Mouse (Mus musculus) E14TG2a.4 (cell line): ENCODE results near the gene Lingo3.

Source experiments
- H3K27me3 ChIP-seq: 2 replicates; pipeline ENCODE4 v1.6.1; 2014; ENCODE audit warnings: low read length, control low read depth; ENCODE audit not compliant: insufficient read depth
- H3K36me3 ChIP-seq: 2 replicates; pipeline ENCODE4 v1.6.1; 2014; ENCODE audit warnings: low read length, control low read depth; ENCODE audit not compliant: insufficient read depth
- H3K4me1 ChIP-seq: replicated peaks from 2 replicates; pipeline ENCODE4 v1.6.1; 2014; ENCODE audit warnings: low read depth, low read length, control low read depth
- H3K4me3 ChIP-seq: replicated peaks from 2 replicates; pipeline ENCODE4 v1.5.1; 2014; ENCODE audit warnings: mild to moderate bottlenecking, low read length
- H3K9me3 ChIP-seq: 2 replicates; pipeline ENCODE4 v1.6.1; 2014; ENCODE audit warnings: low read length, control low read depth
- CTCF ChIP-seq: conservative IDR thresholded peaks from 2 replicates; pipeline ENCODE4 v1.5.1; 2014; ENCODE audit warnings: low read length
- NANOG ChIP-seq: IDR thresholded peaks from 2 replicates; pipeline ENCODE4 v1.6.1; 2014; ENCODE audit warnings: borderline replicate concordance, low read length, mixed read lengths
- POU5F1 ChIP-seq: IDR thresholded peaks from 2 replicates; pipeline ENCODE4 v1.6.1; 2014; ENCODE audit warnings: low read length, borderline replicate concordance

Gene Lingo3

DNA sequence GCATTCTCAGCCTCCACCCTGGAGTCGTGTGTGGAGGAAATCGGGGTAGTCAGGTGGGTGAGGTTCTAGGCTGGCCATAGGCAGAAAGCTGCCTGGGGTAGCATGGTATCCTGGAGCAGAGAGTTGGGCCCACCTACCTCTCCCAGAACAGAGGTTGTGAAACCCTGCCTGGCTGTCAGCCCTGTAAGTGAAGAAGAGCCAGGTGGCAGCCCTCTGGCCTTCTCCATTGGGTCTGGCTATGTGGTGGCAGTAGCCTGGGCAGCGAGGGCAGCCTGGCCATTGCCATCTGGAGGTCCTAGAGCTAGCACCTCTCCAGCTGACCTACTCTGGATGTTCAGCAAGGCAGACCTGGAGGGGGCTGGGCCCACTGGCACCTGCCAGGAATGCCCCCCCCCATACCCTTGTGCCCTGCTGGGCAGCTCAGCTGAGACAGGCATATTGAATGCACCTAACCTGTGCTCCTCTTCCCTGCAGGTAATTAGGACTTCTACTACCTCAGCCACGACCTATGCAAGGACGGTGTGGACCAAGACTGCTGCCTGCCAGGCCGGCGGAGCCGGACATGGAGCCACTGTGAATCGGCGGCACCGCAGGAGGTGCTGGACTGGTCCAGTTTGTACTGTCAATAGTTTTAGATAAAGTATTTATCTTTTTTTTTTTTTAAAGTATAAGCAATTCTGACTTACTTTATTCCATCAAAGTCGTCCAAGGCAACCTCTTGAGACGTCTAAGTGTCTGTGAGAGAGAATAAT, 50.6 kb downstream of the Lingo3 start:
- no peak for TF ChIP-seq CTCF
- TF ChIP-seq NANOG = no peak
- no peak for TF ChIP-seq POU5F1
- Histone ChIP-seq H3K4me1 (peaks cover 73% of the 10 kb centered on the region), H3K36me3 (peaks cover 84% of the 10 kb centered on the region), H3K27me3 (no peaks in the 10 kb centered on the region), H3K4me3 (no peak overlapping the region), H3K9me3 (no peaks in the 10 kb centered on the region)

DNA sequence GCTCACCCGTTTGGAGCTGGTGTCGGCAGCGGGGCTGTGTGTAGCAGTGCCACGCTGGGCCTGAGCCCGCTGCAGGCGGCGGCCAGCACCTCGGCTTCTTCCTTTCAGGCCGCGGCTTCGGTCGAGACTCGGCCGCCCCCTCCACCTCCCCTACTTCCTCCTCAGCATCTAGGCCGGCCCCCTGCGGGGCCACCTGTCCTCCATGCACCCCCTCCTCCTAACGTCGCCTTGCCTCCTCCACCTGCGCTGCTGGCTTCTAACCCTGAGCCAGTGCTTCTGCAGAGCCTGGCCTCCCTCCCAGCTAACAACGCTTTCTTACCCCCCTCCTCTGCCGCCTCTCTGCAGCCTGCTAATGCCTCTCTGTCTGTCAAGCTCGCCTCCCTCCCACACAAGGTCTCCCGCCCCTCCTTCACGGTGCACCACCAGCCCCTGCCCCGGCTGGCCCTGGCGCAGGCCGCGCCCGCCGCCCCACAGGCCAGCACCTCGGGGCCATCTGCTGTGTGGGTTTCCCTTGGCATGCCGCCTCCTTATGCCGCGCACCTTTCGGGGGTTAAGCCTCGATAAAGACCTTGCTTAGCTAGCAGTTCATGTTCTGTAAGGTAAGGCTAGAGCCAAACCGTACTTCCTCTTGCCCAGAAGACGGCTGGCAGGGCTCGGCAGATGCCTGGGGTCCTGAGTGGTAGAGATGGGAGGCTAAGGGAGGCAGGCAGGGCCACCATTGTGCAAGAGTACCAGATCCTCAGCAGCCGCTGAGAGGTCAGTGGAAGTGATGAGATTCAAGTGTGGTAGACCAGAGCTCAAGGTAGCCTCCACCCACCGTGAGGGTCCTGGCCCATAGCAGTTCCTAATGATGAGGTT, 51.4 kb downstream of the Lingo3 start:
- Histone ChIP-seq H3K4me1 (peaks cover 76% of the 10 kb centered on the region), H3K4me3 (peak overlapping the region; percentile 66), H3K9me3 (no peaks in the 10 kb centered on the region), H3K36me3 (peaks cover 92% of the 10 kb centered on the region), H3K27me3 (no peaks in the 10 kb centered on the region)
- TF ChIP-seq CTCF = no peak
- no peak for TF ChIP-seq NANOG
- TF ChIP-seq POU5F1 = no peak

DNA sequence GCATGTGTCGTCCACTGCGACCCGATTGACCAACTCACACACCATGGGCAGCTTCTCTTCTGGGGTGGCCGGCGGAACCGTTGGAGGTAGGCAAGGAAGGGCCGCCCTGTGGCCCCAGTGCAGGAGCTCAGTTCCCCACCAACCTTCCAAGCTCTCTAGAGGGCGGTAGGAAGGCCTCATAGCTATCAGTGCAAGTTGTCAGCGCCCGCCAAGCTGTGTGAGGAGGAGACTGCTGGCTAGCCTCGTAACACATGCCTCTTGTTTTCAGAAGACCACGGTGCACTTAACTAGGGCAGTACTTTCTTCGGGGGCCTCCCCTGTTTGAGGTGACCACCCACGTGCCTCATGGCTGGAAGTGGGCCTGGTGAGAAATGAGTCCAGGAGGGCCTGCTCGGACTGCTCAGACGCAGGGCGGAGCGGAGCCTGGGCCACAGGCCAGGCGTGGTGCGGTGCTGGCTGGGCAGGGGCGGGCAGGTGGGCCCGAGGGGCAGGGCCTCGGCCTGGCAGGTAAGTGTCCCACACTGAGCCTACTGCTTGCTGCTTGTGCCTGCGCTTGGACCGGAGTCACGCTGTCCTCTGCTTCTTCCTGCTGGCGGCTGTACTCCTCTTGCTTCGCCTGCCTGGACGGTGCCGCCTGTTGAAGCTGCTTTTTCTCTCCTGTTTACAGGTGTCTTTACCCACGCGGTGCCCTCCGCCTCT, 52.2 kb downstream of the Lingo3 start:
- Histone ChIP-seq H3K4me3 (peak overlapping the region; percentile 66), H3K27me3 (no peaks in the 10 kb centered on the region), H3K4me1 (peaks cover 71% of the 10 kb centered on the region), H3K9me3 (no peaks in the 10 kb centered on the region), H3K36me3 (peaks cover 91% of the 10 kb centered on the region)
- TF ChIP-seq POU5F1 (no peak), NANOG (no peak), CTCF (no peak)

DNA sequence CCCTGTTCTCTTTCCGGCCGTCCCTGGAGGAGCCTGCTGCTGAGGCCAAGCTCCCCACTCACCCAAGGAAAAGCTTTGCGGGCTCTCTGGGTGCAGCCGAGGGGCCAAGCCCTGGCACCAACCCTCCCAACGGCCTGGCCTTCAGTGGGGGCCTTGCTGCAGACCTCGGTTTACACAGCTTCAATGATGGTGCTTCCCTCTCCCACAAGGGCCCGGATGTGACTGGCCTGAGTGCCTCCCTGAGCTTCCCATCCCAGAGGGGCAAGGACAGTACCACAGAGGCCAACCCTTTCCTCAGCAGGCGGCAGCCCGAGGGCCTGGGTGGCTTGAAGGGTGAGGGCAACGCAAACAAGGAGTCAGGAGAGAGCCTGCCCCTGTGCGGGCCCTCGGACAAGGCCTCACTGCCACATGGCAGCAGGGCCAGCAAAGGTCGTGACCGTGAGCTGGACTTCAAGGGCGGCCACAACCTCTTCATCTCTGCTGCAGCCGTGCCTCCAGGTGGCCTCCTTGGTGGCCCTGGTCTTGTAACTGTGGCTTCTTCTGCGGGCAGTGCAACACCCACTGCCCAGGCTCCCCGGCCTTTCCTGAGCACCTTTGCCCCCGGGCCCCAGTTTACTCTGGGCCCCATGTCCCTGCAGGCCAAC, 53.0 kb downstream of the Lingo3 start:
- Histone ChIP-seq H3K36me3 (peaks cover 91% of the 10 kb centered on the region), H3K9me3 (no peaks in the 10 kb centered on the region), H3K4me1 (peaks cover 70% of the 10 kb centered on the region), H3K4me3 (peak overlapping the region; percentile 66), H3K27me3 (no peaks in the 10 kb centered on the region)
- TF ChIP-seq CTCF (no peak), POU5F1 (no peak), NANOG (no peak)

DNA sequence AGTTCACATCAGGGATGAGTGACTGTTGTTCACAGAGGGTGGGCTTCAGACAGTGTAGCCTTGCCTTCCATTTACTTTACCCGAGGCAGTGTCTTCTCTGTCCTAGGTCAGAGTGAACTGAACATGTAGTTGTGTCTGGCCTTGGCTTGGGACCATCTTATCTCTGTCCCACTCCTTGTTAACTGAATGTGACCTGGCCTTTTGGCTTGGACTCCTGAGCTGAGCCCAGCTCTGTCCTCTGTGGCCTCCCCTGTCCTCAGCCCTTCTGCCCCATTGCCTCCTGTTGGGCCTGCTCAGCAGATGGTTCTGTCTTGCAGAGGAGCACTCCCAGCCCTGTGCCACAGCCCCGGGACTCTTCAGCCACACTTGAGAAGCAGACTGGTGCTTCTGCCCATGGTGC, 56.3 kb downstream of the Lingo3 start:
- no peak overlapping the region for H3K4me3 ChIP-seq
- no peaks in the 10 kb centered on the region for H3K9me3 ChIP-seq
- no peak for TF ChIP-seq NANOG
- no peak for TF ChIP-seq POU5F1
- TF ChIP-seq CTCF = no peak

DNA sequence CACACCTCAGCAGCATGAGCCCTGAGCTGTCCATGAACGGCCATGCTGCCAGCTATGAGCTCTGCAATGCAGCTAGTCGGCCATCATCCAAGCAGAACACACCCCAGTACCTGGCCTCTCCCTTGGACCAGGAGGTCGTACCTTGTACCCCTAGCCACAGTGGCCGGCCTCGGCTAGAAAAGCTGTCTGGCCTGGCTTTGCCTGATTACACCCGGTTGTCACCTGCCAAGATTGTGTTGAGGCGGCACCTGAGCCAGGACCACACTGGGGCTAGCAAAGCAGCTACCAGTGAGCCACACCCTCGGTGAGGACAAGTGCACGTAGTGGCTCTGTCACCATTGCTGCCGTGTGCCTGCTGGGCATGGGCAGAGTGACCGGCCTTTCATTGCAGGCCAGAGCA, 57.9 kb downstream of the Lingo3 start:
- peaks cover 47% of the 10 kb centered on the region for H3K4me1 ChIP-seq
- H3K9me3 ChIP-seq = no peaks in the 10 kb centered on the region
- H3K27me3 ChIP-seq = no peaks in the 10 kb centered on the region
- no peak overlapping the region for H3K4me3 ChIP-seq
- TF ChIP-seq POU5F1 (no peak), NANOG (no peak), CTCF (no peak)
- peaks cover 99% of the 10 kb centered on the region for H3K36me3 ChIP-seq

More for the DNA sequence above, 56.3 kb downstream of the Lingo3 start:
- Histone ChIP-seq H3K36me3 (peaks cover 91% of the 10 kb centered on the region), H3K4me1 (peaks cover 51% of the 10 kb centered on the region), H3K27me3 (no peaks in the 10 kb centered on the region)

DNA sequence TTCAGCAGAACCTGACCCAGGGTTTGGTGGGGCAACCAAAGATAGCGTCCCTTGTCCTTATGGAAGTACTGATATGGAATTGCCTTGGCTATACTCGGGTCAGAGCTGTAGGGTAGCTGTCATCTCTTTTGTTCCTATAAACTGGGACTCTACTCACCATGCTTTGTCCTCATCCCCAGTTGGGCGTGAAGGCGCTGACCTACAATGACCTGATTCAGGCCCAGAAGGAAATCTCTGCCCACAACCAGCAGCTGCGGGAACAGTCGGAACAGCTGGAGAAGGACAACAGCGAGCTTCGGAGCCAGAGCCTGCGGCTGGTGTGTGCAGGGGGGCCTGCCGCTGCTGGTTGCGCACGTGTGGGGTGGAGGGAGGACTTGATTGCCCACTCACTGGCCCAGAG, 59.0 kb downstream of the Lingo3 start:
- Histone ChIP-seq H3K4me1 (peaks cover 37% of the 10 kb centered on the region), H3K36me3 (peaks cover 99% of the 10 kb centered on the region), H3K9me3 (no peaks in the 10 kb centered on the region), H3K4me3 (no peak overlapping the region), H3K27me3 (no peaks in the 10 kb centered on the region)
- TF ChIP-seq NANOG (no peak), POU5F1 (no peak), CTCF (no peak)
